14 mouse cellular contexts compared by ENCODE assay signal in genomic region chr11:36049547-36049946, GRCm38 (mm10).
"Had no signal": no experiment of that assay in that cellular context is flagged by ENCODE, and none has a peak within 500 bp of the region (broad histone marks: within the 10 kb centered on the region; RNA-seq: fewer than 3 reads in every experiment).

No protein-coding gene starts in this region.

- H3K4me3 ChIP-seq: limb, embryonic 13.5 days; myocyte; neural tube, embryonic 12.5 days had no signal

- H3K9me3 ChIP-seq: limb, embryonic 13.5 days; neural tube, embryonic 12.5 days had no signal

- H3K27ac ChIP-seq: kidney, postnatal 0 days; limb, embryonic 13.5 days; liver, embryonic 14.5 days; neural tube, embryonic 12.5 days had no signal

- H3K9ac ChIP-seq: limb, embryonic 13.5 days; liver, embryonic 14.5 days; neural tube, embryonic 12.5 days had no signal

- H3K27me3 ChIP-seq: neural tube, embryonic 12.5 days had no signal

- DNase-seq: kidney, adult 9 months; kidney, postnatal 36 days; left cerebral cortex, postnatal 4 days; lung, adult 18-20 months; retina, postnatal 1 day; right cerebral cortex, postnatal 4 days; spleen, adult 18-20 months; thymus, adult 18-20 months; thymus, postnatal 14 days had no signal

- H3K4me2 ChIP-seq: limb, embryonic 13.5 days; neural tube, embryonic 12.5 days had no signal

- H3K36me3 ChIP-seq: limb, embryonic 13.5 days; neural tube, embryonic 12.5 days had no signal
